Mouse (Mus musculus) cerebellum, postnatal 10 days (tissue): ENCODE data around the gene Cd300a.

Experiments used
- DNase-seq, 2 experiments: peaks; one replicate each; pipeline ENCODE4 v3.0.0; 2021; ENCODE audit warnings: mixed read lengths in 2 of 2

The Cd300a gene

DNA sequence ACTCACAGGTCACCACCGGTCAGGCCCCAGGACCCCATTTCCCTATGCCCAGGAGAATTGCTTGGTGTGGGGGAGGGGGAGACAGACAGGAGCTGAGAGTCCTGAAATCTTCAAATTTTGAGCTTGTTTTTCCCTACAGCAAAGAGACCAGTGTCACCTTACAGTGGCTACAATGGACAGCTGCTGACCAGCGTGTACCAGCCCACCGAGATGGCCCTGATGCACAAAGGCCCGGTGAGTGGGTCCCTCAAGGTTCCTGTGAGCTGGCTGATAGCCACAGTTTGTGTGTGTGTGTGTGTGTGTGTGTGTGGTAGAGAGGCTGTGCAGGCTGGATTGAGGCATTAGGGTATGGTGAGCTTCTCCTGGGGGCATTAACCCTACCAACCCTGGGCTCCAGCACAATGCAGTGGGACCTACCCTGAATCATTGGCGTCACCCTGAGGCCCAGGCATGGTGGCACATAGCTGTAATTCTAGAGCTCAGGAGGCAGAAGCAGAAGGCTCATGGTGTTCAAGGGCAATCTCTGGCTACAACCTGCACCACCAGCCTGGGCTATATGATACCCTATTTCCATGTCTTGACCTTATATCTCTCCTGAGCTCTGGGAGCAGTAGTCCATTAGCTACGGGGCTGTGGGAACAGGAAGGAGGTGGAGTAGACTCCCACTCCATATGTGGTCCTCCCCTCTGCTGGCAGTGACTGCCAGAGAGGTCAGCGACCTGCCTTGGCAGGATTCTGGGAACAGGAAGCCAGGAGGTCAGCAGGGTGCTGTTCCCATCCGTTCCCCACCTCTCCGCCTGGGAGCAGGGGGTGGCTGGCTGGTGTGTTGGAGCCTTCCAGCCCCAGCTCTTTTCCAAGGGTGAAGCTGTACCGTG lies 23.1 kb upstream of the Cd300a start:
- peak; percentile 55 to 66 for DNase-seq

DNA sequence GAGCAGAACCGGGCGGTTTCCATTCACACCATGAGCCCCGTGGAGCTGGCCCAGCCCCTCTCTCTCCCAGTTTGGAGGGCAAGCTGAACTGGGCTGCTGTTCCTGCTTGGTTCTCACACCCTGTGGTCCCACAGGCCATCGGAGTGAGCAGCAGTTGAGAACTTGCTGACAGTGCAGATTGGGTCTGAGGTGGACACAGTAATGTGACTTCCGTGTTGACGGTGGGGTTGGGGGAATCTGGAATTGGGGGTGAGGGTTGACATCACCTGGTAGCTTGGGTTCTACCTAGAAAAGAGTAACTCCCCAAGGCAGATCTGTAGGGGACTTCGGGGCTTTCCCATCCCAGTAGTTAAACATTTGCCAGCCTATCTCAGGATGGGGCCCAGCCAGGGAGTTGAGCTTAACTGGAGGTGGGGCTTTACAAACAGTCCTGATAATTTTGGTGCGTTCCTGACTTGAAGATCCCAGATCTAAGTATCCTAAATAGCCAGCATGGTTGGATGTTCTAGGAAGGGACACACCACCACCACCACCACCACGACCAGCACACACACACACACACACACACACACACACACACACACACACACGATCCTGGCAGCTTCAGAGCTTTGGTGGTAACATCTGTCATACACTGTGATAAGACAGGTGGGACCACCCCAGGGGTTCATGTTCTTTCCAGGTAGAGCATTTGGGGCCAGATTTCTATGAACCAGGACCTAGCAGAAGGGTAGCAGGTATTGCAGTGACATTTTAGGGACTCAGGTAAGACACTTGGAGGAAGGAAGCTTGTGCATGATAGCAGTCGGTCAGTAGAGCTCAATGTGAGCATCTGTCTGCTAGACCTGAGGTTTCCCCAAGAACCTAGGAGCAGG lies 22.2 kb upstream of the Cd300a start:
- DNase-seq, result peak; percentile 79 to 84

GRCm38 (mm10) chr11:114868280-114868679 lies 21.6 kb upstream of the Cd300a start:
- peak; percentile 73 to 75 for DNase-seq

- no peak for DNase-seq
These were observed 20.1 kb upstream of the Cd300a start for GRCm38 (mm10) chr11:114869787-114870186.

DNA sequence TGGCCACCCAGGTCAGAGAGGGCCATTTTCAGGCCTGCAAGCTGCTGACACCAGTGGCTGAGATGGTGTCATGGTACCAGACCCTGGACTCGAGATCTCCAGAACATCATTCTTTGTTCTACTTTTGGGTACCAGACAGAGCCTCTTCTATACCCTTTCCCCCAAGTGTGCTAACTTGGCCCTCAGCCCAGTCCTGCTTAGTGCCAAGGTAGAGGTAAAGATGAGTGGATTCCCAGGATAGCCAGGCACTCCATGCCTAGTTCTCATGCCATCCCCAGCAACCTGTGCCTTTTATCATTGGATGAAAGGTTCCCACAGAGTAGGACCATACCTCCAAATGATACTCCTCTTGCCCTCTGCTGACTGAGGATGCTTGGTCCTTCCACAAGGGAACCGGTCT lies 18.3 kb upstream of the Cd300a start:
- DNase-seq, result no peak

DNA sequence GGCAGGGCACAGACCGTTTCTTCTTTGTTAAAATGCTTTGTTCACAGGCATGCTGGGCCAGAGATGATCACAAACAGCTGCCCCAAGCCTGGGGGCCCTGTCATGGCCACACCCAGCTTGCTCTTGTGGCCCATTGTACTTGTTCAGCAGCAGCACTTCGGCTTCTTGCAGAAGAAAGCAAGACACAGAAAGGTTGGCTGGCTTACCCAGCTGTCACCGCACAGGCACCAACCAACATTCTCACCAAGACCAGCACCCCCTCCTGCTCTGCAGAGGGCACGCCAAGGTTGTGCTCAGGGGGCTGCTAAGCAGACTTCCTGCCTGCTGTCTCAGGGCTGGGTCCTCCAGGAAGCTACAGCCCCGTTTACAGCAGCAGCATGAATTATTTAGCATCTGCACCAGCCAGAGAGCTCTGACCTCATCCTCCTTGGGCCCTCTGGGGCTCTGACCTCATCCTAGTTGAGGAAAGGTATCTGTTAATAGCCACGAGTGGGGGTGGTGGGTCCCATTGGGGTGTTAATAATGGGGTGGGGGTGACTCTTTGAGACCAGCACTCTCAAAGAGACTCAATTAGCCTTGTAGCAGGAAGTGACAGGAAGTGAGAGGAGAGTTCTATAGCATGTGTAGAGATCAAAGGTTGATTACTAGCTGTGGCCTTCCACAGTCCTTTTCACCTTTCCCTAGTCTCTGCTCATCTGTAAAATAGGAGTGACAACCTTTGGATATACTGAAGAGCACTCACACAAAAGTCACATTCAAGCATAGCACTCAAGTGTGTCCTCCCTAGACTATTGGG lies 16.6 kb upstream of the Cd300a start:
- DNase-seq, result no peak

DNA sequence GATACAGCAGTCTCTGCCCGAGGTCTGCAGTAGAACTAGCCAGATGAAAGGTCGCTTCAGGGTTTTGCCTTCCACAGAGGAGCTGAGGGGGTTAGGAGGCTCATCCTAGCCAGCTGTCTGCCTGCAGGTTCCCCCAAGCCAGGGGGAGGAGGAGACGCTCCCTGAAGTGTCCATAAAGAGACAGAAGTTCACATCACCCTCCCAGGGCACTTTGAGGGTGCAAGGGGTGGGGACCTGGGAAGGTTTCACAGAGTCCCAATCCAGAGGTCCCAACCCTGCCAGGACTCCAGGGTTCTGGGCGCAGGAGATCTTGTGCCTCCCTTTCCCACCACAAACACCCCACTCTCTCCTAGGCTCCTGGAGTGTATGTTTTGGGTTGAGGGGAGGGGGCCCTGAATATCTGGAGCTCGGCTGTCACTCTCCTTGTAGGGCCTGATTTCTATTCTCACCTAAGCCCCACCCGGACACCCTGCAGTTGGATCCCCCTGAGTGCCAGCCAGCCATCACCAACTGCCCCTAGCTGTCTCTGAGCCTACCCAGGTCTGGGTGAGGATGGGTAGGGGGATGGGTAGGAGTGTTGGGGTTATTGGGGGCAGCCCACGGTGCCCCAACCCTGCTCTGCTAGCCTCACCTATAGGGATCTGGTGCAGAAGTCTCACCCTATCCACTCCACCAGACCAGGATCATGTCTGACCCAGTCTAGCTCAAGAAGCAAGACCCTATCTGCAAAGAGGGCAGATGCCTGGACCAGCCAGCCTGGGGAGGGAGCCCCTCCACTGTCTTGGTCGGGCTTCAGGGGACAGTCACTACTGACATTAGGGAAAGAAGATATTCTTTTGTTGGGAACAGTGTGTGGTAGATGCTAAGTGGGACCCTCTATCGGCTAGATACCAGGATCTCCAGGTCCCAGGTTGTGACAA lies 15.4 kb upstream of the Cd300a start:
- DNase-seq, result no peak

- DNase-seq, result peak in 1 of 2 experiments; percentile 52
These were observed 14.5 kb upstream of the Cd300a start for GRCm38 (mm10) chr11:114875301-114875801.

- no peak for DNase-seq
These were observed 13.7 kb upstream of the Cd300a start for GRCm38 (mm10) chr11:114876176-114876575.

GRCm38 (mm10) chr11:114876621-114877020 lies 13.2 kb upstream of the Cd300a start:
- DNase-seq, result no peak

GRCm38 (mm10) chr11:114877145-114877544 lies 12.7 kb upstream of the Cd300a start:
- DNase-seq, result peak; percentile 85 to 86

- no peak for DNase-seq
These were observed 10.2 kb upstream of the Cd300a start for GRCm38 (mm10) chr11:114879666-114880065.

DNA sequence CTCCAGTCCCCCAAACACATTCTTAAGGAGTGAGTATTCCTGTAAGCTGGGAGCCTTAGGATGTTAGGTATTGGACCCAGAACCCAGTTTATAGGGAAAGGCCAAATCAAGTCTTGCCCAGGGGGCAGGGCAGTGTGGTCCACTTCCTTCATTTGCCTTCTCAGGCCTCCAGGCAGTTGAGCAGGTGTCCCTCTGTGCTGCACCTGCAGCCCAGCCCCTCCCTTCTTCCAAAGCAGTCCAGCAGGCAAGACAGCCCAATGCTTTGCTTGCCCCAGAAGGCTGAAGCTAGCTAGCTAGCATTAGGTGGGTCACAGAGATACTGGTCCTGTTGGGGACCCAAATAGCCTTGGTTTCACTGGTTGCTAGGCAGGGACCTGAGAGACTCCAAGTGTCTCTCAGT lies 9.7 kb upstream of the Cd300a start:
- DNase-seq, result no peak

GRCm38 (mm10) chr11:114880589-114880988 lies 9.3 kb upstream of the Cd300a start:
- peak; percentile 80 to 84 for DNase-seq

- DNase-seq, result no peak
These were observed 6.5 kb upstream of the Cd300a start for GRCm38 (mm10) chr11:114883251-114883789.

DNA sequence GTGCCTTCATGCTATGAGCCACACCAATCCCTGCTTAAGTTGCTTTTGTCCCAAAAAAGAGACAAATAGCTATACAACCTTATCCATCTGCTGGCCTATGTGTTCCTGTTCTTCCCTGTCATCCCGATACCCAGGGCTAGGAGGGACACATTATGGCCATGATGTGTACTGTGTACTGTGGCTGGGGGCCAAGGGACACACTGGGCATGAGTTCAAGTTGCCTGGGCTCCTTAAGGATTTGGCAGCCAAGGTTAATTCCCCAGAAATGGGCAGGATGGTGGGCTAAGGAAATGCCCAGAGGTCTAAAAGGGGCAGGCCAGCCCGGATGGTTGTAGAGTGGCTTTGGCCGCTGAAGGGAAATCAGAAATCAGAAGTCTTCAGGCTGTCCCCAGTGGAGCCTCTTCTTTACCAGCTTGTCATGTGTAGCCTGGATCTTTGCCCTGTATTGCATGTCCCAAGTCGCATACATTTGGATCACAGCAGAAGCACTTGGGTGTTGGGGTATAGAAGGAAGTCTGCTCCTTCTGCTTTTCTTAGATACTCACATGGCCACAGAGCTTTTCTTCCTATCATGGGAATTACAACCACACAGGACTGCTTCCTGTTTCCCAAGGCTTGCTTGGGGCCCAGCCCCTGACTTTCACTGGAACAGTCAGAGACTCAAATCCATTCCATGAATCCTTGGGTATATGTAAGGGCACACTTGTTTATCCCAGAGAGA lies 5.3 kb upstream of the Cd300a start:
- peak; percentile 84 to 86 for DNase-seq

- DNase-seq, result no peak
These were observed 701 bp downstream of the Cd300a start for GRCm38 (mm10) chr11:114890542-114890941.

GRCm38 (mm10) chr11:114896085-114896484 lies 6.2 kb downstream of the Cd300a start:
- no peak for DNase-seq

DNA sequence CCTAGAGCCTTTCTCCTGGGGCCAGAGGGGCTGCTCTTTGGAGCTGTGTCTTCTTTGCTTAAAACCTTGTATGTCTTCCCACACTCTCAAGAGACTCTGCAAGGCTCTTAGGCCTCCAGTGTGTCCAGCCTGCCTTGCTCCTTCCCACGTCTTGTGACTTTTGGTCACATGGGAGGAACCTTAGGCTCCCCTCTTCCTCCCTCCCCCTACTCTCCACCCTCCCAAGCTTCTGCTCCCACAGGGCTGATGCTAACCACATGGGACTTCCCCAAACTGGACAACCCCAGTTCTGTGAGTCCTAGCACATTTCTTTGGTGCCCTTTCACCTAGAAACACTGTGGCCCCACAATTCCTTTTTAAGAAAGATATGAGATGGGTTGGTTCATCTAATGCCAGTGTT lies 8.2 kb downstream of the Cd300a start:
- DNase-seq, result no peak

DNA sequence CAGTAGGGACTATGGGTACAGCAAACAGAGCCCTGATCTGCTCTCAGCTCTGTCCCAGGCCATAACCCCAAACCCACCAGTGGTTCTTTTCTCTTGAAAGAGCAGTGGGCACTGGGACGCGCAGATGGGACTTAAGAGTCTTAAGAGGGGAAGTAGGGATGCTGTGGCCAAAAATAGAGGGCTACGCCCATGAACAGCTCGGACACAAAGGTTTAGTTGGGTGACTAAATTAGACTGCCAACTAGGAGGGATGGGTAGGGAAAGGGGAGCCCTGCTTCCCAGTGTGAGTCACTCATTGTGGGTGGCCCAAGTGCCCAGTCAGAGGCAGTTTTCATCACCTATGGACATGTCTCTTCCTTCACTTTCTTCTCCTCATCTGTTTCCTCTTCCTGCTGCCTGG lies 13.4 kb downstream of the Cd300a start:
- DNase-seq, result no peak

DNA sequence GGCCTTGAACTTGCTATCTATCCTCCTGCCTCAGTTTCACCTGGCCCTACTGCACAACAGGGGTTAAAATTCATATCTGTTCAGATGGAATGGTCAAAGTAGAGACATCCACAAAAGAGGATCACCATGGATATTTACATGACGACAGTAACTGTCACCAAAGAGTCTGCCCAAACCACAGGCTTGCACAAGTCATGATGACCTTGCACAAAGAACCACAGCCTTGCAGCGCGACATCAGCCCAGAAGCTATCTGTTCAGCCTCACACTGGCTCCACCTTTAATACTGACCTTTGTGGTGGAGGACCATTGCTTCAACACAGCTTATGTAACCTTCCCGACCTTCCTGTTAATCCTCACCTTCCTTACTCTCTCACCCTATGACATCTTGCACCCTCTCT lies 17.7 kb downstream of the Cd300a start:
- DNase-seq, result no peak
